Mouse (Mus musculus) adrenal gland, postnatal 36 days (tissue): ENCODE results near the gene Galnt6. TPM values are rescaled to one million over a fixed set of nuclear protein-coding genes. Genes with fewer than 3 reads are reported as not detected.

Source experiments
- DNase-seq, 2 experiments: peaks; one replicate each; pipeline ENCODE4 v3.0.0; 2021; ENCODE audit warnings: mixed read lengths in 1 of 2
- microRNA-seq: library from miRNA; unstranded; fragments of <30 nt; microRNA quantifications from one replicate; pipeline ENCODE4 v1.2.0, GENCODE M21; 2021
- total RNA-seq, 2 experiments: library from RNA; stranded (reverse); gene quantifications; 2 replicates each; pipeline ENCODE4 v1.2.3; 2021

Gene Galnt6
- total RNA-seq, 2 experiments from 2014 or later, result 4.1 to 5.9 TPM

- no peak for DNase-seq
Observed at GRCm38 (mm10) chr15:100655201-100655600, 74.0 kb downstream of the Galnt6 start.

GRCm38 (mm10) chr15:100654271-100654670 lies 74.9 kb downstream of the Galnt6 start:
- DNase-seq, result no peak

DNA sequence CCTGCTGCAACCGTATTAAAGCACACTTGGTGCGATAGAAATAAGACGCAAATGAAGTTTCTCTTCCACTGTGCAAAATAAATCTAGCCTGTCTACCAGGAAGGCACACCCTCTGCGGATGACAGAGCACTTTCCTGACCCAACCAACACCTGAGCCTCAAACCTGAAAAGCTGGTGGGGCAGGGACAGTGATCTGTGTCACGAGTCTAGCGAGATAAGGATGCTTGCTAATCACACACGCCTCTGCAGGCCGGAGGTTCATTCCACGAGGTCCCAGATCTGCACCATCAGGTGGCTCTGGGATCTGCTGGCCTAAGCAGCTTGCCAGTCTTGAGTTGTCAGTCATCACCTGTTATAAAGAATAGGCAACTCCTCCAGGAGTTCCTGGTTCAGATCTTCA lies 77.6 kb downstream of the Galnt6 start:
- no peak for DNase-seq

GRCm38 (mm10) chr15:100650111-100650510 lies 79.1 kb downstream of the Galnt6 start:
- DNase-seq, result no peak

DNA sequence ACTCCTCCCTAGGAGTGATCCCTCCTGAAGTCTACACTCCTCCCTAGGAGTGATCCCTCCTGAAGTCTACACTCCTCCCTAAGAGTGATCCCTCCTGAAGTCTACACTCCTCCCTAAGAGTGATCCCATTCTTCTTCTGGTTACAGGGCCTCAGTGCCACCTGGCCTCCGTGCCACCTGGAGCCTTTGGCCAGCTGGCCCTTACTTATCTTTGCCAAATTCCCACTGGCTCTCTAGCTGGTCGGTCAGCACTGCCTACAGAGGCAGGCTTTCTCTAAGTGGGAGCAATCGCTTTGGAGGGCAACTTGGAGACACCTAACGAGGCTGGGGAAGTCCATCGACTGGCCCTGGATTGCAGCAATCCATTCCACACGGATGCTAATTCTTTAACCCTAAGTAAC lies 83.0 kb downstream of the Galnt6 start:
- no peak for DNase-seq

DNA sequence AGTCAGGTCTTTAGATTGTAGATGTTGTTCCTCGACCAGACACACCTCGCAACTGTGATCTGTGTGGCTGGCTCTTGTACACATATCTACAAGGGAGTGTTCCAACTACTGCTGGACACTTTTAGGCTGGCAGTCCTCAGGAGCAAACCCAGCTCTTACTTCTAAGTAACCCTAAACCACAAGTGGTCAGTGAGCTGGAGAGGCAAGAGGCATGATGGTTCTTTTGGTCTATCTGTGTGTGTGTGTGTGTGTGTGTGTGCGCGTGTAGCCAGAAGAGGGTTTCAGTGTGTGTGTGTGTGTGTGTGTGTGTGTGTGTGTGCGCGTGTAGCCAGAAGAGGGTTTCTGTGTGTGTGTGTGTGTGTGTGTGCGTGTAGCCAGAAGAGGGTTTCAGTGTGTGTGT lies 86.7 kb downstream of the Galnt6 start:
- no peak for DNase-seq

Small RNA genes lying within 50 kb of the gene (microRNA-seq; reads per million reads assigned to microRNA genes)
- not detected for gene Mir6961

Other genes starting within 250 kb of the Galnt6 start
- 1 to 10 TPM; 5.4 to 5.8 TPM for gene Csrnp2, start 233.9 kb downstream of the Galnt6 start, total RNA-seq
- gene Tfcp2, start 177.4 kb downstream of the Galnt6 start, total RNA-seq, result 10 to 100 TPM; 17.6 to 20.0 TPM
- 10 to 100 TPM; 12.4 to 15.8 TPM for gene Pou6f1, start 129.4 kb downstream of the Galnt6 start, total RNA-seq
- 100 to 1,000 TPM; 188 to 248 TPM for gene Dazap2, start 114.0 kb downstream of the Galnt6 start, total RNA-seq
- gene Smagp, start 92.4 kb downstream of the Galnt6 start, total RNA-seq, result 10 to 100 TPM; 37.5 to 49.6 TPM
- 1 to 10 TPM; 1.8 to 3.2 TPM for gene Bin2, start 59.8 kb downstream of the Galnt6 start, total RNA-seq
- 10 to 100 TPM; 60.2 to 64.9 TPM for gene Cela1, start 41.5 kb downstream of the Galnt6 start, total RNA-seq
- 1 to 10 TPM; 6.1 to 7.9 TPM for gene Slc4a8, start 32.4 kb upstream of the Galnt6 start, total RNA-seq
- gene Scn8a, start 140.5 kb upstream of the Galnt6 start, total RNA-seq, result 1 to 10 TPM; 2.8 to 3.1 TPM